Mouse (Mus musculus) E14TG2a.4 (cell line): Measurements from ENCODE around the gene Flnb.

Experiments
- H3K27me3 ChIP-seq: 2 replicates; pipeline ENCODE4 v1.6.1; 2014; ENCODE audit warnings: low read length, control low read depth; ENCODE audit not compliant: insufficient read depth
- H3K36me3 ChIP-seq: 2 replicates; pipeline ENCODE4 v1.6.1; 2014; ENCODE audit warnings: low read length, control low read depth; ENCODE audit not compliant: insufficient read depth
- H3K4me1 ChIP-seq: replicated peaks from 2 replicates; pipeline ENCODE4 v1.6.1; 2014; ENCODE audit warnings: low read depth, low read length, control low read depth
- H3K4me3 ChIP-seq: replicated peaks from 2 replicates; pipeline ENCODE4 v1.5.1; 2014; ENCODE audit warnings: mild to moderate bottlenecking, low read length
- H3K9me3 ChIP-seq: 2 replicates; pipeline ENCODE4 v1.6.1; 2014; ENCODE audit warnings: low read length, control low read depth
- CTCF ChIP-seq: conservative IDR thresholded peaks from 2 replicates; pipeline ENCODE4 v1.5.1; 2014; ENCODE audit warnings: low read length
- NANOG ChIP-seq: IDR thresholded peaks from 2 replicates; pipeline ENCODE4 v1.6.1; 2014; ENCODE audit warnings: borderline replicate concordance, low read length, mixed read lengths
- POU5F1 ChIP-seq: IDR thresholded peaks from 2 replicates; pipeline ENCODE4 v1.6.1; 2014; ENCODE audit warnings: low read length, borderline replicate concordance

The Flnb gene

GRCm38 (mm10) chr14:7999435-7999834 lies 181.7 kb downstream of the Flnb start:
- no peaks in the 10 kb centered on the region for H3K36me3 ChIP-seq
- peaks cover 58% of the 10 kb centered on the region for H3K27me3 ChIP-seq
- H3K4me3 ChIP-seq: no peak overlapping the region
- TF ChIP-seq POU5F1 (no peak), NANOG (no peak), CTCF (no peak)
- H3K4me1 ChIP-seq: peaks cover 43% of the 10 kb centered on the region
- H3K9me3 ChIP-seq: peaks cover 8% of the 10 kb centered on the region

GRCm38 (mm10) chr14:8000247-8000646 lies 182.5 kb downstream of the Flnb start:
- no peak overlapping the region for H3K4me3 ChIP-seq
- H3K4me1 ChIP-seq: peaks cover 39% of the 10 kb centered on the region
- TF ChIP-seq CTCF: no peak
- TF ChIP-seq POU5F1: no peak
- TF ChIP-seq NANOG: no peak
- H3K27me3 ChIP-seq: peaks cover 61% of the 10 kb centered on the region
- H3K9me3 ChIP-seq: peaks cover 16% of the 10 kb centered on the region
- H3K36me3 ChIP-seq: no peaks in the 10 kb centered on the region
